ENCODE assay signal across 17 mouse cellular contexts in the genomic region with DNA sequence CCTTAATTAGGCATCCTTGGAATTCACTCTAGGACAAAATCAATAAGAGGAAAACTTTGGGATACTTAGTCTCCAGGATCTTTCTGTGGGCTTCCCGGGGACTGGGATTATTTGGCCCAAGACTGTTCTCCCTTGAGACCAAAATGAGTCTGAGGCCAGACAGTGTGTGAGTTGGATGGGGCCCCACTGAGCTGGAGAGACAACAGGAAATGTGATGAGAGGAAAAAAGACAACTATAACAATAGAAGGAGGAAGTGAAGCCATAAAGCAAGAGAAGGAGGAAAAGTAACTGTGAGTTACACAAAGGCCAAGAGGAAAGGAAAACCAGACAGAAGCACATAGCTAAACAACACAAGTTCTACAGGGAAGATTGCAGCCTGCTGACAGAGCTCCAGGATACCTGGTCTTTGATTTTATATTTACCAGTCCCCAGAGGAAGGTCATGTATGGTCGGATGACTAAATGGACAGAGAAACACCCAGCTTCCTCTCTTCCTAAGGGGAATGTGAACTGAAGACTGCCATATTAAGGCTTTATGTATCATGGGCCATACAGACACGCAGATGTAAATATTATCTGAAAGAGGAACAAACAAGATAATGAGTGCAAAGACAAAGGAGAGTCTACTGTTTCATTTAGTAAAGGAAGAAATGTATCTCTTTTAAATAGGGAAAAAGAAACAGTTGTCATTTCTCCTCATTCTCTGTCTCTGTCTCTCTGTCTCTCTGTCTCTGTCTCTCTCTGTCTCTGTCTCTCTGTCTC. TPM values are rescaled to one million over a fixed set of nuclear protein-coding genes. Genes with fewer than 3 reads are reported as not detected.
A peak's percentile ranks its signal among the peaks of the same experiment; 100 is the strongest.
DNase-seq lines count a peak whose midpoint lies in the region; ATAC-seq and TF ChIP-seq lines count a peak whose summit lies in the region.
"Had no signal": no experiment of that assay in that cellular context is flagged by ENCODE, and none has a peak within 500 bp of the region (broad histone marks: within the 10 kb centered on the region; RNA-seq: fewer than 3 reads in every experiment).

No protein-coding gene starts in this region.

- peaks cover 28% of the 10 kb centered on the region for H3K4me1 ChIP-seq in bone marrow macrophage, adult 2 months (ENCODE audit: control insufficient read depth, insufficient read depth, low read length)
- peaks cover 14% of the 10 kb centered on the region for H3K4me1 ChIP-seq in liver, postnatal 0 days (ENCODE audit: insufficient read depth)

- no peak for TF ChIP-seq POLR2A in bone marrow macrophage, adult 2 months (IDR thresholded peaks at IDR 0.05; ENCODE audit: borderline replicate concordance, low read depth, low read length)

- TF ChIP-seq EP300 in liver, postnatal 0 days (IDR thresholded peaks at IDR 0.05; ENCODE audit: low read depth) = no peak

- H3K9me3 ChIP-seq in liver, postnatal 0 days (ENCODE audit: low read length) = no peaks in the 10 kb centered on the region
- H3K9me3 ChIP-seq: heart, embryonic 12.5 days had no signal

- DNase-seq in gastrocnemius, adult 18-20 months (ENCODE audit: low spot score) = peak; percentile 26
- DNase-seq in gastrocnemius, adult 8-10 months (ENCODE audit: low spot score in 2 of 2) = no peak
- DNase-seq in thymus, postnatal 0 days (ENCODE audit: low spot score) = peak; percentile 35
- DNase-seq in thymus, postnatal 36 days = no peak
- DNase-seq in naive thymus-derived CD4-positive, alpha-beta T cell, adult 2 months (ENCODE audit: low read depth) = peak; percentile 41
- no peak for DNase-seq in left cerebral cortex, adult 18-20 months (ENCODE audit: low spot score in 2 of 2)
- no peak for DNase-seq in liver, postnatal 0 days
- DNase-seq: cerebellum, adult 9-11 months; gastrocnemius, postnatal 14 days; heart, postnatal 4 days; kidney, adult 8-10 months had no signal

- peak overlapping the region; percentile 96 for H3K27ac ChIP-seq in bone marrow macrophage, adult 2 months (ENCODE audit: insufficient read depth, low read depth, low read length)
- no peak overlapping the region for H3K27ac ChIP-seq in liver, postnatal 0 days (ENCODE audit: low read depth)
- H3K27ac ChIP-seq: left cerebral cortex, adult 2 months; liver, embryonic 14.5 days had no signal

- H3K36me3 ChIP-seq in liver, postnatal 0 days (replicated peaks; ENCODE audit: insufficient read depth, low read length) = no peaks in the 10 kb centered on the region
- H3K36me3 ChIP-seq: heart, embryonic 12.5 days had no signal

- no peaks in the 10 kb centered on the region for H3K27me3 ChIP-seq in liver, postnatal 0 days (ENCODE audit: insufficient read depth, low read length)
- H3K27me3 ChIP-seq: heart, embryonic 12.5 days; Patski had no signal

- ATAC-seq in liver, postnatal 0 days = no peak
- ATAC-seq: Patski had no signal

- no peak overlapping the region for H3K9ac ChIP-seq in liver, postnatal 0 days (replicated peaks)
- H3K9ac ChIP-seq: heart, embryonic 12.5 days; liver, embryonic 14.5 days had no signal

- H3K4me3 ChIP-seq in bone marrow macrophage, adult 2 months (ENCODE audit: insufficient read depth, low read length) = no peak overlapping the region
- no peak overlapping the region for H3K4me3 ChIP-seq in liver, postnatal 0 days (ENCODE audit: low read depth, low read length)
- H3K4me3 ChIP-seq: heart, embryonic 12.5 days; left cerebral cortex, adult 2 months had no signal

- WGBS in liver, postnatal 0 days (ENCODE audit: insufficient replicate concordance) = 28% methylated on average over 3 of the region's 3 CpGs

- no peak for TF ChIP-seq CTCF in bone marrow macrophage, adult 2 months (IDR thresholded peaks at IDR 0.05; ENCODE audit: low read depth, low read length)
- TF ChIP-seq CTCF in liver, postnatal 0 days (IDR thresholded peaks at IDR 0.05; ENCODE audit: low read depth) = no peak

- H3K4me2 ChIP-seq in liver, postnatal 0 days (ENCODE audit: low read depth, low read length) = no peak overlapping the region
- H3K4me2 ChIP-seq: heart, embryonic 12.5 days; midbrain, embryonic 11.5 days had no signal

RNA-seq across cellular contexts. Expression of a gene that starts 8.5 kb away (rescaled TPM):
- 10 to 100 TPM; 21.3 to 23.4 TPM for total RNA-seq in gastrocnemius, adult 18-20 months (2021)
- 10 to 100 TPM; 15.5 to 21.7 (median 17.8) TPM for total RNA-seq in gastrocnemius, adult 8-10 months (2022)
- polyA plus RNA-seq in thymus, postnatal 0 days (2015; fragmentation: Nextera tagmentation; extraction: Ambion mirVana) = 240 and 282 TPM in 2 replicates
- 7.7 and 8.5 TPM in 2 replicates for polyA plus RNA-seq in bone marrow macrophage, adult 2 months (2012; ENCODE audit: insufficient read depth, insufficient read length, missing spikeins)
- total RNA-seq in left cerebral cortex, adult 18-20 months (2021) = 100 to 1,000 TPM; 147 to 148 TPM
- polyA plus RNA-seq in liver, postnatal 0 days (2015; fragmentation: Nextera tagmentation; extraction: Ambion mirVana) = 18.8 and 21.6 TPM in 2 replicates

Comparison
In these comparisons a context has a peak if more than half of its experiments do, and no peak if none do; other contexts are left out.
1. DNase-seq: peak in gastrocnemius, adult 18-20 months (single experiment), thymus, postnatal 0 days (single experiment) and naive thymus-derived CD4-positive, alpha-beta T cell, adult 2 months (single experiment); none in gastrocnemius, adult 8-10 months (0 of 2), thymus, postnatal 36 days (0 of 2), left cerebral cortex, adult 18-20 months (0 of 2) and liver, postnatal 0 days (single experiment).
2. RNA of a gene that starts 8.5 kb away (total RNA-seq): 147 to 148 TPM in left cerebral cortex, adult 18-20 months; 21.3 to 23.4 TPM in gastrocnemius, adult 18-20 months and 15.5 to 21.7 TPM in gastrocnemius, adult 8-10 months; every median in the first group is over 4 times any median in the second.